In genomic region chr8:27889292-27889691, GRCm38 (mm10) we compare ENCODE assay signal across 25 mouse cellular contexts.
"Had no signal": no experiment of that assay in that cellular context is flagged by ENCODE, and none has a peak within 500 bp of the region (broad histone marks: within the 10 kb centered on the region; RNA-seq: fewer than 3 reads in every experiment).

No protein-coding gene starts in this region.

- H3K4me1 ChIP-seq: heart, embryonic 13.5 days; heart, embryonic 15.5 days; hindbrain, embryonic 13.5 days; hindbrain, embryonic 15.5 days; limb, embryonic 13.5 days; limb, embryonic 15.5 days; liver, embryonic 13.5 days; liver, embryonic 15.5 days had no signal

- H3K27me3 ChIP-seq: heart, embryonic 13.5 days; heart, embryonic 15.5 days; hindbrain, embryonic 13.5 days; hindbrain, embryonic 15.5 days; limb, embryonic 15.5 days; liver, embryonic 13.5 days; liver, embryonic 15.5 days had no signal

- H3K4me3 ChIP-seq: heart, adult 2 months; heart, embryonic 13.5 days; heart, embryonic 15.5 days; hindbrain, embryonic 13.5 days; hindbrain, embryonic 15.5 days; limb, embryonic 13.5 days; limb, embryonic 15.5 days; liver, embryonic 13.5 days; liver, embryonic 15.5 days had no signal

- ATAC-seq: hindbrain, postnatal 0 days; intestine, embryonic 16.5 days; liver, postnatal 0 days had no signal

- H3K9me3 ChIP-seq: heart, embryonic 13.5 days; heart, embryonic 15.5 days; hindbrain, embryonic 13.5 days; hindbrain, embryonic 15.5 days; limb, embryonic 13.5 days; limb, embryonic 15.5 days; liver, embryonic 13.5 days; liver, embryonic 15.5 days had no signal

- H3K4me2 ChIP-seq: heart, embryonic 11.5 days; heart, embryonic 13.5 days; heart, embryonic 15.5 days; hindbrain, embryonic 13.5 days; hindbrain, embryonic 15.5 days; limb, embryonic 13.5 days; limb, embryonic 15.5 days; liver, embryonic 13.5 days; liver, embryonic 15.5 days had no signal

- H3K27ac ChIP-seq: heart, adult 2 months; heart, embryonic 13.5 days; heart, embryonic 15.5 days; hindbrain, embryonic 13.5 days; hindbrain, embryonic 15.5 days; hindbrain, postnatal 0 days; kidney, postnatal 0 days; limb, embryonic 13.5 days; limb, embryonic 15.5 days; liver, embryonic 13.5 days; liver, embryonic 15.5 days had no signal

- DNase-seq: gastrocnemius, postnatal 14 days; gastrocnemius, postnatal 36 days; heart, adult 11 months; heart, adult 2 months; heart, postnatal 14 days; heart, postnatal 36 days; kidney, adult 11 months; kidney, adult 8-10 months; kidney, postnatal 25 days; layer of hippocampus, adult 9-11 months; layer of hippocampus, postnatal 36 days; left cerebral cortex, postnatal 4 days; liver, embryonic 13.5 days; liver, postnatal 0 days had no signal

- H3K36me3 ChIP-seq: heart, embryonic 13.5 days; heart, embryonic 15.5 days; hindbrain, embryonic 13.5 days; hindbrain, embryonic 15.5 days; limb, embryonic 13.5 days; limb, embryonic 15.5 days; liver, embryonic 13.5 days; liver, embryonic 15.5 days had no signal

- H3K9ac ChIP-seq: heart, embryonic 13.5 days; heart, embryonic 15.5 days; hindbrain, embryonic 13.5 days; hindbrain, embryonic 15.5 days; limb, embryonic 13.5 days; limb, embryonic 15.5 days; liver, embryonic 13.5 days; liver, embryonic 15.5 days; liver, postnatal 0 days had no signal
